Mouse (Mus musculus) stomach, embryonic 16.5 days (tissue): ENCODE data around the gene Zbtb32. TPM values are rescaled to one million over a fixed set of nuclear protein-coding genes. Genes with fewer than 3 reads are reported as not detected.
A peak's percentile ranks its signal among the peaks of the same experiment; 100 is the strongest.

Source experiments
- ATAC-seq: fragments of 200-750 bp; cut with Nextera tagmentation; 2 replicates; pipeline ENCODE4 v1.8.0; 2017; ENCODE audit warnings: moderate number of reproducible peaks, moderate TSS enrichment; ENCODE audit not compliant: insufficient read depth, low FRiP score
- H3K27ac ChIP-seq: fragments of 300-500 bp; sonication (generic); 2 replicates; pipeline ENCODE4 v1.5.1; 2014; ENCODE audit warnings: low read length
- H3K27me3 ChIP-seq: fragments of 300-500 bp; sonication (generic); 2 replicates; pipeline ENCODE4 v1.6.1; 2014; ENCODE audit warnings: low read length, control low read depth, mixed read lengths; ENCODE audit not compliant: control insufficient read depth, insufficient read depth
- H3K36me3 ChIP-seq: fragments of 300-500 bp; sonication (generic); 2 replicates; pipeline ENCODE4 v1.6.1; 2014; ENCODE audit warnings: low read length; ENCODE audit not compliant: control insufficient read depth, insufficient read depth
- H3K4me1 ChIP-seq: fragments of 300-500 bp; sonication (generic); 2 replicates; pipeline ENCODE4 v1.6.1; 2014; ENCODE audit warnings: low read length, control low read depth, mixed read lengths; ENCODE audit not compliant: control insufficient read depth, insufficient read depth
- H3K4me2 ChIP-seq: fragments of 300-500 bp; sonication (generic); 2 replicates; pipeline ENCODE4 v1.6.1; 2014; ENCODE audit warnings: low read depth, low read length, mixed read lengths
- H3K4me3 ChIP-seq: fragments of 300-500 bp; sonication (generic); replicated peaks from 2 replicates; pipeline ENCODE4 v1.5.1; 2014; ENCODE audit warnings: mild to moderate bottlenecking, low read length
- H3K9ac ChIP-seq: fragments of 300-500 bp; sonication (generic); 2 replicates; pipeline ENCODE4 v1.6.1; 2014; ENCODE audit warnings: low read length
- H3K9me3 ChIP-seq: fragments of 300-500 bp; sonication (generic); replicated peaks from 2 replicates; pipeline ENCODE4 v1.6.1; 2016; ENCODE audit warnings: low read length, control low read depth; ENCODE audit not compliant: control insufficient read depth
- WGBS: fragments of 180-500 bp; shearing (Covaris S2); extraction: QIAGEN DNeasy Blood & Tissue Kit; methylation state at CpG from one replicate; pipeline ENCODE4 v1.1.7; 2014; 5-methylcytosine and 5-hydroxymethylcytosine counted together
- polyA plus RNA-seq: library from polyadenylated mRNA; unstranded; fragments of >200 nt; fragmentation: Nextera tagmentation; extraction: Ambion mirVana; gene quantifications from 2 replicates; pipeline ENCODE4 v1.2.1, GENCODE M21; 2015

Gene Zbtb32
- polyA plus RNA-seq, 1 experiment from 2014 or later = 1.4 TPM

GRCm38 (mm10) chr7:30619202-30619601 lies 20.5 kb upstream of the Zbtb32 start:
- H3K4me1 ChIP-seq = no peaks in the 10 kb centered on the region
- peaks cover 36% of the 10 kb centered on the region for H3K36me3 ChIP-seq
- H3K4me3 ChIP-seq = no peak overlapping the region
- no peak for ATAC-seq
- H3K9me3 ChIP-seq = no peaks in the 10 kb centered on the region
- WGBS = 93% methylated on average over 3 of the region's 3 CpGs
- H3K27ac ChIP-seq = no peak overlapping the region
- no peak overlapping the region for H3K9ac ChIP-seq
- H3K4me2 ChIP-seq = no peak overlapping the region
- no peaks in the 10 kb centered on the region for H3K27me3 ChIP-seq

DNA sequence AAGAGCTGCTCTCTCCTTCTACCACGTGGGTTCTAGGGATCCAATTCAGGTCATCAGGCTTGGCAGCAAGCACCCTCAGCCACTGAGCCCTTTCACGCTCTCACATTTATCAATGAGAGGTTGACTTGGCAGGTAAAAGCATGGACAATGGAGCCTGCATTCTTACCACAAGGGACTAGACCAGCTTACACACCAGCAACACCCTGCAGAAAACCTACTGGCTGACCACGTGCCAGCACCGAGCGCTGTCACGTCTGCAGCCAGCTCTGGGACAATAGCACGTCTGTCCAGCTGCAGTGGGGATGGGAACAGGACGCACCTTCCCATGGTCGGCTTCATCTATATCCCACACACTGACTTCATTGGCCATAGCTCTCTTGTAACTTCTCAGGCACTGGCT lies 19.9 kb upstream of the Zbtb32 start:
- no peak overlapping the region for H3K4me3 ChIP-seq
- H3K4me1 ChIP-seq = no peaks in the 10 kb centered on the region
- H3K27ac ChIP-seq = no peak overlapping the region
- ATAC-seq = no peak
- no peaks in the 10 kb centered on the region for H3K27me3 ChIP-seq
- H3K36me3 ChIP-seq = peaks cover 36% of the 10 kb centered on the region
- no peak overlapping the region for H3K4me2 ChIP-seq
- no peak overlapping the region for H3K9ac ChIP-seq
- no peaks in the 10 kb centered on the region for H3K9me3 ChIP-seq
- 96% methylated on average over 9 of the region's 9 CpGs for WGBS

DNA sequence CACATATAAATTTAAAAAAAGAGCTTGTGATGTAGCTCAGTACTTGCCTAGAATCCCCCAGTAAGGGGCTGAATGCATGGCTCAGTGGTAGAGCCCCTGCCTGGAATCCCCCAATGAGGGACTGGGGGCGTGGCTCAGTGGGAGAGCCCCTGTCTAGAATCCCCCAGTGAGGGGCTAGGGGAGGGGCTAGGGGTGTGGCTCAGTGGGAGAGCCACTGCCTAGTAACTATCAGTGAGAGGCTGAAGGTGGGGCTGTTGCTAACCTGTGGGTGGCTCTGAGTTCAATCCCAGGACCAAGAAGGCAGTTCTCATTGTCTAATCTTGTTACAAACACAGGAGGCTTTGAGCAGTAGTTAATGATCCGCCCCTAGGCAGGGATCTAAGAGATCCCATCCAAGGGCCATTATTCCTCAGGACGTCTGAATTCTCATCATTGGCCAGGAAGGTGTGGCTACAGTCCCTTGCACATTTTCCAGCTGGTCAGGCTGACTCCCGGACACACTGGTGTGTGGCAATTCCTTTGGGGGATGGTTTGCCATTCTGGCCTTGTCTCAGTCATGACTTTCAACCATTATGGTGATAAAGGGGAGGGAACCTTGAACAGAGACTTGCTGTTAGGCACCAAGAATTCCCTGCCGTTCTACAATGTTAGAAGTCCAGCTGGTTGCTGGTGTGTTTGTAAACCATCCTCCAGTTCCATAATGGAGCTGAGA lies 16.5 kb upstream of the Zbtb32 start:
- Histone ChIP-seq H3K27me3 (no peaks in the 10 kb centered on the region), H3K4me3 (no peak overlapping the region), H3K9ac (no peak overlapping the region), H3K4me2 (no peak overlapping the region), H3K27ac (no peak overlapping the region), H3K36me3 (peaks cover 31% of the 10 kb centered on the region), H3K9me3 (no peaks in the 10 kb centered on the region), H3K4me1 (no peaks in the 10 kb centered on the region)
- WGBS = 58% methylated on average over 5 of the region's 5 CpGs
- no peak for ATAC-seq

GRCm38 (mm10) chr7:30614454-30614853 lies 15.7 kb upstream of the Zbtb32 start:
- Histone ChIP-seq H3K36me3 (peaks cover 30% of the 10 kb centered on the region), H3K9ac (no peak overlapping the region), H3K4me3 (no peak overlapping the region), H3K4me1 (no peaks in the 10 kb centered on the region), H3K9me3 (no peaks in the 10 kb centered on the region), H3K27me3 (no peaks in the 10 kb centered on the region), H3K4me2 (no peak overlapping the region), H3K27ac (no peak overlapping the region)
- WGBS = 74% methylated on average over 2 of the region's 2 CpGs
- no peak for ATAC-seq

GRCm38 (mm10) chr7:30613529-30614112 lies 14.9 kb upstream of the Zbtb32 start:
- H3K27me3 ChIP-seq = no peaks in the 10 kb centered on the region
- H3K36me3 ChIP-seq = peaks cover 21% of the 10 kb centered on the region
- ATAC-seq = peak; percentile 49; the same call in 1 of the 2 replicates
- H3K27ac ChIP-seq = no peak overlapping the region
- H3K4me1 ChIP-seq = no peaks in the 10 kb centered on the region
- H3K4me3 ChIP-seq = no peak overlapping the region
- WGBS = 23% methylated on average over 14 of the region's 14 CpGs
- H3K9ac ChIP-seq = no peak overlapping the region
- no peak overlapping the region for H3K4me2 ChIP-seq
- no peaks in the 10 kb centered on the region for H3K9me3 ChIP-seq

DNA sequence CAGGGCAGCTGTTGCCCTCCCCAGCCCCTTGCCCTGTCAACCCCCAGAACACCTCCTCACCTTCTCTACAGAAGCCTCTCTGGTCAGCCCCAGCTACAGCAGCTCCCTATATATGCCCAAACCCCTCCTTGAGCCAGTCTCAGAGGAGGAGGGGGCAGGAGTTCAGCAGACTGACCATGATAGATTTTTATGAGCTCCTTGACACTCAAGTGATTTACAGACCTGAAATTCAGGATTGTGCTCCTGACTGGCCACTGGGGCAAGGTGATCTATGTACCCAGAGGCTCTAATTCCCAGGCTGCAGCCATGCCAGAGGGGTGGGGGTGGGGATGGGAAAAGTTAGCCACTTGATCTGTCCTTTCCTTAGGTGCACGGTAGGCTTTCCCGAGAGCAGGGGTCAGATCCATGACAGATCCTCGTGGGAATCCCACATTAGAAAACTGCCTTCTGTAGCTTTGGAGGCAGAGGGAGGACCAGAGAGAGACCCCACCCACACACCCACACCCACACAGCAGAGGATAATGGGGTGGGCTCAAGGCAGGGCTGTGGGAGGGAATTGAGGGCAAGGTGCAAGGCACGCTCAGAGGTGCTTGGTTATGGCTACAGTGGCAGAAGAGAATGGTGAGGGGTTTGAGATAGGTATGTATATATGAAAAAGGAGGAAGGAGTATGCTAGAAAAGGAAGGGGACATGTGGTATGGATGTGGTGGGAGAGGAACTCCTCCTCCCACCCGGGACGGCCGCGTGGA lies 14.1 kb upstream of the Zbtb32 start, which contains the start of gene Upk1a:
Gene Upk1a (minus strand): TSS at position 194 of the 749 bp plus-strand sequence.
- Histone ChIP-seq H3K4me2 (no peak within 1 kb of the TSS), H3K9me3 (no peaks in the 10 kb centered on the region), H3K9ac (no peak within 1 kb of the TSS), H3K27ac (no peak within 1 kb of the TSS), H3K27me3 (no peaks in the 10 kb centered on the region), H3K4me3 (no peak within 1 kb of the TSS), H3K36me3 (peaks cover 18% of the 10 kb centered on the region), H3K4me1 (no peaks in the 10 kb centered on the region)
- WGBS = 51% methylated on average over 8 of the region's 8 CpGs
- no peak for ATAC-seq

- no peaks in the 10 kb centered on the region for H3K9me3 ChIP-seq
- H3K27me3 ChIP-seq = no peaks in the 10 kb centered on the region
- no peak overlapping the region for H3K9ac ChIP-seq
- 52% methylated on average over 7 of the region's 7 CpGs for WGBS
- no peak overlapping the region; the same call in 1 of the 2 replicates for H3K27ac ChIP-seq
- peak; percentile 32 for ATAC-seq
- no peak overlapping the region for H3K4me2 ChIP-seq
- H3K4me1 ChIP-seq = no peaks in the 10 kb centered on the region
- H3K36me3 ChIP-seq = no peaks in the 10 kb centered on the region
- no peak overlapping the region for H3K4me3 ChIP-seq
Measured at GRCm38 (mm10) chr7:30610043-30610442, 11.3 kb upstream of the Zbtb32 start.

- Histone ChIP-seq H3K4me2 (no peak overlapping the region), H3K27ac (no peak overlapping the region), H3K4me1 (no peaks in the 10 kb centered on the region), H3K36me3 (no peaks in the 10 kb centered on the region), H3K9ac (no peak overlapping the region), H3K27me3 (no peaks in the 10 kb centered on the region), H3K9me3 (no peaks in the 10 kb centered on the region), H3K4me3 (no peak overlapping the region)
- no peak for ATAC-seq
- WGBS = 49% methylated on average over 16 of the region's 16 CpGs
Measured at GRCm38 (mm10) chr7:30608476-30608875, 9.8 kb upstream of the Zbtb32 start.

GRCm38 (mm10) chr7:30607706-30608309 lies 9.1 kb upstream of the Zbtb32 start:
- peak; percentile 54; the same call in 1 of the 2 replicates for ATAC-seq
- no peak overlapping the region for H3K9ac ChIP-seq

More at GRCm38 (mm10) chr7:30607706-30608309, 9.1 kb upstream of the Zbtb32 start:
- WGBS = 26% methylated on average over 8 of the region's 8 CpGs
- Histone ChIP-seq H3K27ac (no peak overlapping the region), H3K4me3 (no peak overlapping the region), H3K4me1 (peaks cover 5% of the 10 kb centered on the region; the same call in 1 of the 2 replicates), H3K4me2 (no peak overlapping the region), H3K9me3 (no peaks in the 10 kb centered on the region), H3K36me3 (no peaks in the 10 kb centered on the region), H3K27me3 (no peaks in the 10 kb centered on the region)
